22 mouse cellular contexts compared by ENCODE assay signal in genomic region chr1:135200400-135200799, GRCm38 (mm10). TPM values are rescaled to one million over a fixed set of nuclear protein-coding genes. Genes with fewer than 3 reads are reported as not detected.
"Had no signal": no experiment of that assay in that cellular context is flagged by ENCODE, and none has a peak within 500 bp of the region (broad histone marks: within the 10 kb centered on the region; RNA-seq: fewer than 3 reads in every experiment).

No protein-coding gene starts in this region.

- H3K4me2 ChIP-seq: limb, embryonic 13.5 days; liver, embryonic 12.5 days; liver, embryonic 15.5 days; lung, embryonic 15.5 days; midbrain, embryonic 13.5 days; neural tube, embryonic 13.5 days had no signal

- DNase-seq: kidney, adult 9 months; kidney, postnatal 10 days; kidney, postnatal 4 days; left cerebral cortex, postnatal 4 days; liver; lung, adult 18-20 months; lung, postnatal 10 days; lung, postnatal 36 days; retina, postnatal 1 day; right cerebral cortex, postnatal 25 days; spleen, adult 18-20 months; thymus, postnatal 25 days had no signal

- H3K36me3 ChIP-seq: limb, embryonic 13.5 days; liver, embryonic 12.5 days; liver, embryonic 15.5 days; lung, embryonic 15.5 days; midbrain, embryonic 10.5 days; midbrain, embryonic 13.5 days; neural tube, embryonic 13.5 days had no signal

- H3K9me3 ChIP-seq: limb, embryonic 13.5 days; liver, embryonic 12.5 days; liver, embryonic 15.5 days; lung, embryonic 15.5 days; midbrain, embryonic 10.5 days; midbrain, embryonic 13.5 days; neural tube, embryonic 13.5 days had no signal

- ATAC-seq: liver, embryonic 12.5 days; midbrain, embryonic 13.5 days; midbrain, embryonic 16.5 days had no signal

- H3K9ac ChIP-seq: limb, embryonic 13.5 days; liver, embryonic 12.5 days; liver, embryonic 15.5 days; lung, embryonic 15.5 days; midbrain, embryonic 13.5 days; neural tube, embryonic 13.5 days had no signal

- H3K27me3 ChIP-seq: limb, embryonic 13.5 days; lung, embryonic 15.5 days; midbrain, embryonic 13.5 days; neural tube, embryonic 13.5 days had no signal

- H3K27ac ChIP-seq: limb, embryonic 13.5 days; liver, embryonic 12.5 days; liver, embryonic 15.5 days; midbrain, embryonic 13.5 days; neural tube, embryonic 13.5 days had no signal

- H3K4me3 ChIP-seq: limb, embryonic 13.5 days; liver, embryonic 12.5 days; liver, embryonic 15.5 days; lung, embryonic 15.5 days; megakaryocyte, embryonic 14.5 days; midbrain, embryonic 10.5 days; midbrain, embryonic 13.5 days; myocyte; neural tube, embryonic 13.5 days had no signal

RNA-seq across cellular contexts. Expression of gene Gpr37l1, which starts 32.9 kb away (rescaled TPM):
- polyA plus RNA-seq: liver, embryonic 12.5 days; liver, embryonic 15.5 days; midbrain, embryonic 10.5 days had no signal
